Mouse (Mus musculus): Measurements from ENCODE around the gene Ifitm10. TPM values are rescaled to one million over a fixed set of nuclear protein-coding genes. Genes with fewer than 3 reads are reported as not detected.

The Ifitm10 gene
- polyA plus RNA-seq, 1 experiment = not detected

DNA sequence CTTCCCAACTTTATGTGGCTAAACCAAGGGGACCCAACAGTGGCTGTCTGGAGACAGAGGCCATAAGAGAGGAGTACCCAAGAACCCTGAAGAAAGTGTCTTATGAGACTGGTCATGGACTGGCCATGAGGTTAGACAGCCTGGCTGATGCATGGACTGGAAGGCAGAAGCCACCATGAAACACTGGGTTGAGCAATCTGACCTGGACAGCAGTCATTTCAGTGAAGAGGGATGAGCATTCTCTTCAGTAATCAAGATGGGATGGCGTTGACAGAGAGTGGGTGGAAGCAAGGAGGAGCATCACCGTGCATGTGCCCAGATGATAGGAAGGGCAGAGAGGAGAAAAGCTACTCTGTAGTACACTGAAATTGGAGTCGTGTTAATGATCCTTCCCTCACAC is 17.6 kb upstream of the Ifitm10 start:
- Histone ChIP-seq H3K4me3 (ENCODE audit: control insufficient read depth, low read depth, low read length) (no peak overlapping the region), H3K4me1 (ENCODE audit: control insufficient read depth, insufficient read depth, low read length) (0 out of 2 replicates have a peak, but pooled peaks cover 4% of the 10 kb centered on the region), H3K27me3 (ENCODE audit: control insufficient read depth, insufficient read depth, low read length) (no peaks in the 10 kb centered on the region), H3K36me3 (ENCODE audit: control insufficient read depth, insufficient read depth, low read length) (no peaks in the 10 kb centered on the region), H3K27ac (ENCODE audit: control insufficient read depth, insufficient read depth, low read depth, low read length) (no peak overlapping the region)
- TF ChIP-seq CTCF (IDR thresholded peaks at IDR 0.05; ENCODE audit: control insufficient read depth, insufficient read depth, insufficient replicate concordance, low read depth, low read length) (no peak), POLR2A (IDR thresholded peaks at IDR 0.05; ENCODE audit: control insufficient read depth, low read depth, low read length) (no peak)

DNA sequence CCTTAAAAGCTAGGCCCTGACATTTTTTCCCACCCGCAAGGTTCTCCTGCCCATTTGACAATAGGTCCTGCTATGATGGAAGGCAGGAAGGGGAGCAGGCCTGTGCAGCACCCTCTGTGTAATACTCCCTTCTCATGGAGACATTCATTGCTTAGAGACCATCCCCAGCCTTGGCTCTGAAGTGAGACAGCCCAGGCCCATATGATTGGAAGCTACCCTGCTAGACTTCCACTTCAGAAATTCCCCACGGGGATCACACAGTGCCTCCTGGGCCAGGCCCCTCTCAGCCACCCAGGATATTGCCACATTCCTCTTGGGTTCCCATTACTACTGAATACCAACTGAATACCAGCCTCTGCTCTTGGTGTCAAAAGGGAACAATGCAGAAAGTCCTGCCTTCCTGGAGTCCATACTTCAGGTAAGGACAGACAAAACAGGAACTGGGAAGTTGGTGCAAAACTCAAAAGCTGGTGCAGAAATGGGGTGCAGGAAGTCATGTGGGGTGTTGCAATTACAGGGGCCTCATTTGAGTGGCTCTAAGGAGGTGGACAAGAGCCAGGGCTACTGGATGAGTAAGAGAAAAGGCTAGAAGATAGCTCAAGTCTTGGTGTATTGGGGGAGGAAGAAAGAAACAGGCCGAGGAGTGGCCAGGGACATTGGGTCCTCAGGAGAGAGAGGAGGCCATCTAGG is 16.6 kb upstream of the Ifitm10 start:
- Histone ChIP-seq H3K27me3 (ENCODE audit: control insufficient read depth, insufficient read depth, low read length) (no peaks in the 10 kb centered on the region), H3K27ac (ENCODE audit: control insufficient read depth, insufficient read depth, low read depth, low read length) (no peak overlapping the region), H3K4me1 (ENCODE audit: control insufficient read depth, insufficient read depth, low read length) (0 out of 2 replicates have a peak, but pooled peaks cover 4% of the 10 kb centered on the region), H3K4me3 (ENCODE audit: control insufficient read depth, low read depth, low read length) (no peak overlapping the region), H3K36me3 (ENCODE audit: control insufficient read depth, insufficient read depth, low read length) (no peaks in the 10 kb centered on the region)
- no peak for TF ChIP-seq CTCF (IDR thresholded peaks at IDR 0.05; ENCODE audit: control insufficient read depth, insufficient read depth, insufficient replicate concordance, low read depth, low read length)
- TF ChIP-seq POLR2A (IDR thresholded peaks at IDR 0.05; ENCODE audit: control insufficient read depth, low read depth, low read length) = no peak

DNA sequence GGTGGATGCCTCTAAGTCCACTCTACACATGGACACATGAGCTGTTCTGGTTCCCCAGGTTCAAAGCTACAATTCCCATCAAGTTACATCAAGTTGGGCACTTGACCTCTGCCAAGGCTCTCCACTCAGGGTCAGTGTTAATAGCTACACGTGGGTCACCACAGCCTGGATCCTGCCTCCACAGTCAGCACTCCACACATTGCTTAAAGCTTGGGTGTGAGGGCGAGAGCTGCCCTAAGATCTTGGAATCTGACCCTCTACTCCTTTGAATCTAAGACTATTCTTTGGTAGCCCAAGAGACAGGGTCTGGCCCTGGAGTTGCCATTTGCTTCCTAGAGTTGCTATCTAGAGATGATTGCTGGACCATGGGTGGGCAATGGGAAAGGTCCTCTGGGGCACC is 15.2 kb upstream of the Ifitm10 start:
- Histone ChIP-seq H3K27me3 (ENCODE audit: control insufficient read depth, insufficient read depth, low read length) (no peaks in the 10 kb centered on the region), H3K27ac (ENCODE audit: control insufficient read depth, insufficient read depth, low read depth, low read length) (no peak overlapping the region), H3K4me3 (ENCODE audit: control insufficient read depth, low read depth, low read length) (no peak overlapping the region), H3K36me3 (ENCODE audit: control insufficient read depth, insufficient read depth, low read length) (no peaks in the 10 kb centered on the region), H3K4me1 (ENCODE audit: control insufficient read depth, insufficient read depth, low read length) (0 out of 2 replicates have a peak, but pooled peaks cover 4% of the 10 kb centered on the region)
- no peak for TF ChIP-seq CTCF (IDR thresholded peaks at IDR 0.05; ENCODE audit: control insufficient read depth, insufficient read depth, insufficient replicate concordance, low read depth, low read length)

- Histone ChIP-seq H3K27ac (ENCODE audit: control insufficient read depth, insufficient read depth, low read depth, low read length) (no peak overlapping the region; the same call in 1 of the 2 replicates), H3K4me1 (ENCODE audit: control insufficient read depth, insufficient read depth, low read length) (0 out of 2 replicates have a peak, but pooled peaks cover 4% of the 10 kb centered on the region), H3K27me3 (ENCODE audit: control insufficient read depth, insufficient read depth, low read length) (no peaks in the 10 kb centered on the region), H3K36me3 (ENCODE audit: control insufficient read depth, insufficient read depth, low read length) (no peaks in the 10 kb centered on the region), H3K4me3 (ENCODE audit: control insufficient read depth, low read depth, low read length) (peak overlapping the region; percentile 86)
- TF ChIP-seq CTCF (IDR thresholded peaks at IDR 0.05; ENCODE audit: control insufficient read depth, insufficient read depth, insufficient replicate concordance, low read depth, low read length) = no peak
- TF ChIP-seq POLR2A (IDR thresholded peaks at IDR 0.05; ENCODE audit: control insufficient read depth, low read depth, low read length) = no peak
Observed at GRCm38 (mm10) chr7:142388198-142388597, 14.6 kb upstream of the Ifitm10 start.

GRCm38 (mm10) chr7:142387419-142388148 is 14.0 kb upstream of the Ifitm10 start, which contains the start of gene Ctsd:
Gene Ctsd (minus strand): TSS chr7:142388038.
- TF ChIP-seq CTCF (IDR thresholded peaks at IDR 0.05; ENCODE audit: control insufficient read depth, insufficient read depth, insufficient replicate concordance, low read depth, low read length) (no peak), POLR2A (IDR thresholded peaks at IDR 0.05; ENCODE audit: control insufficient read depth, low read depth, low read length) (peak; percentile 66)
- H3K36me3 ChIP-seq (ENCODE audit: control insufficient read depth, insufficient read depth, low read length) = no peaks in the 10 kb centered on the region

GRCm38 (mm10) chr7:142386621-142387201 is 13.2 kb upstream of the Ifitm10 start:
- H3K27ac ChIP-seq (ENCODE audit: control insufficient read depth, insufficient read depth, low read depth, low read length) = no peak overlapping the region
- H3K4me3 ChIP-seq (ENCODE audit: control insufficient read depth, low read depth, low read length) = peak overlapping the region; percentile 86
- H3K4me1 ChIP-seq (ENCODE audit: control insufficient read depth, insufficient read depth, low read length) = 0 out of 2 replicates have a peak, but pooled peaks cover 4% of the 10 kb centered on the region
- H3K27me3 ChIP-seq (ENCODE audit: control insufficient read depth, insufficient read depth, low read length) = no peaks in the 10 kb centered on the region
- no peak for TF ChIP-seq CTCF (IDR thresholded peaks at IDR 0.05; ENCODE audit: control insufficient read depth, insufficient read depth, insufficient replicate concordance, low read depth, low read length)
- TF ChIP-seq POLR2A (IDR thresholded peaks at IDR 0.05; ENCODE audit: control insufficient read depth, low read depth, low read length) = no peak
- no peaks in the 10 kb centered on the region for H3K36me3 ChIP-seq (ENCODE audit: control insufficient read depth, insufficient read depth, low read length)

More at GRCm38 (mm10) chr7:142387419-142388148, 14.0 kb upstream of the Ifitm10 start, which contains the start of gene Ctsd:
- H3K27ac ChIP-seq (ENCODE audit: control insufficient read depth, insufficient read depth, low read depth, low read length) = peak within 1 kb of the TSS; percentile 53
- peak within 1 kb of the TSS; percentile 86 for H3K4me3 ChIP-seq (ENCODE audit: control insufficient read depth, low read depth, low read length)
- 0 out of 2 replicates have a peak, but pooled peaks cover 4% of the 10 kb centered on the region for H3K4me1 ChIP-seq (ENCODE audit: control insufficient read depth, insufficient read depth, low read length)
- no peaks in the 10 kb centered on the region for H3K27me3 ChIP-seq (ENCODE audit: control insufficient read depth, insufficient read depth, low read length)

All from testis, adult 2 months (tissue).